Mouse (Mus musculus) heart, postnatal 0 days (tissue): ENCODE measurements around the gene Trhde.

Experiments
- CTCF ChIP-seq: IDR thresholded peaks from 2 replicates; pipeline ENCODE4 v1.5.1; 2016; ENCODE audit warnings: antibody characterized with exemption, control low read depth, low read depth
- EP300 ChIP-seq: IDR thresholded peaks from 2 replicates; pipeline ENCODE4 v1.6.1; 2016; ENCODE audit warnings: antibody characterized with exemption, low read depth

DNA sequence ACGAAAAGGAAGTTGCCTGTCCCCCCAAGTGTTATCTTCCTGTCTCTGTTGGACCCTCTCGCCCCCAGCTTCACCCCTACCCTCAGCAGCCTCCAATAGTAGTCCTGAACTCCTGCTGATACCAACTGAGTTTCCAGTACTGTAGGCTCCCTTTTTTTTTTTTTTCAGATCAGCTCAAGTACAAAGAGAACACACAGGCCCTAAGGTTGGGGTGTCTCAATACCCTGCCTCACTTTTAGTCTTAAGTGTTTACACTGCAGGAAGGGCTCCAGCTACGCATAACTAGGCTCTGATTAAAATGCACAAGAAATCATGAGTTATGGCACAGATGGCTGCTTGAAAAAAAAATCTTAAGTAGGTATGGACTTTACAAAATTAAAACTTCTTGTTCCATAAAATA, 42.9 kb downstream of the Trhde start:
- TF ChIP-seq CTCF (no peak), EP300 (no peak)
